Mouse (Mus musculus) liver, postnatal 0 days (tissue): ENCODE measurements at regions not wholly inside any gene's neighbourhood (a gene's known extent, or its start where the extent isn't known, plus 50 kb on each side); places are given as distances from the start of the nearest gene placed in this dataset.

ENCODE experiments used
- ATAC-seq: fragments of 200-750 bp; cut with Nextera tagmentation; 2 replicates; pipeline ENCODE4 v1.8.0; 2017; ENCODE audit warnings: mild to moderate bottlenecking, moderate library complexity
- DNase-seq: peaks from one replicate; pipeline ENCODE4 v3.0.0-alpha.2; 2016
- H3K27ac ChIP-seq: fragments of 300-500 bp; sonication (generic); 2 replicates; pipeline ENCODE4 v1.5.1; 2014; ENCODE audit warnings: antibody characterized with exemption, moderate library complexity, mild to moderate bottlenecking, low read depth
- H3K27me3 ChIP-seq: fragments of 300-500 bp; sonication (generic); 2 replicates; pipeline ENCODE4 v1.6.1; 2014; ENCODE audit warnings: low read length, control low read depth, mixed read lengths; ENCODE audit not compliant: insufficient read depth
- H3K36me3 ChIP-seq: fragments of 300-500 bp; sonication (generic); replicated peaks from 2 replicates; pipeline ENCODE4 v1.6.1; 2014; ENCODE audit warnings: mild to moderate bottlenecking, control low read depth, low read length, moderate library complexity, mixed read lengths; ENCODE audit not compliant: insufficient read depth
- H3K4me1 ChIP-seq: fragments of 300-500 bp; sonication (generic); 2 replicates; pipeline ENCODE4 v1.6.1; 2014; ENCODE audit warnings: antibody characterized with exemption, mild to moderate bottlenecking, control low read depth; ENCODE audit not compliant: insufficient read depth
- H3K4me2 ChIP-seq: fragments of 300-500 bp; sonication (generic); 2 replicates; pipeline ENCODE4 v1.6.1; 2014; ENCODE audit warnings: low read depth, mild to moderate bottlenecking, low read length, moderate library complexity, mixed read lengths
- H3K4me3 ChIP-seq: fragments of 300-500 bp; sonication (generic); 2 replicates; pipeline ENCODE4 v1.5.1; 2014; ENCODE audit warnings: low read depth, low read length
- H3K9ac ChIP-seq: fragments of 300-500 bp; sonication (generic); replicated peaks from 2 replicates; pipeline ENCODE4 v1.6.1; 2014; ENCODE audit warnings: mild to moderate bottlenecking, moderate library complexity
- H3K9me3 ChIP-seq: fragments of 300-500 bp; sonication (generic); 2 replicates; pipeline ENCODE4 v1.6.1; 2016; ENCODE audit warnings: mild to moderate bottlenecking, control low read depth, low read length, mixed read lengths
- CTCF ChIP-seq: sonication (generic); IDR thresholded peaks from 2 replicates; pipeline ENCODE4 v1.5.1; 2016; ENCODE audit warnings: antibody characterized with exemption, low read depth
- EP300 ChIP-seq: IDR thresholded peaks from 2 replicates; pipeline ENCODE4 v1.6.1; 2016; ENCODE audit warnings: antibody characterized with exemption, low read depth, mild to moderate bottlenecking
- WGBS: fragments of 180-500 bp; shearing (Covaris S2); extraction: QIAGEN DNeasy Blood & Tissue Kit; methylation state at CpG from one replicate; pipeline ENCODE4 v1.1.7; 2014; ENCODE audit not compliant: insufficient replicate concordance; 5-methylcytosine and 5-hydroxymethylcytosine counted together

DNA sequence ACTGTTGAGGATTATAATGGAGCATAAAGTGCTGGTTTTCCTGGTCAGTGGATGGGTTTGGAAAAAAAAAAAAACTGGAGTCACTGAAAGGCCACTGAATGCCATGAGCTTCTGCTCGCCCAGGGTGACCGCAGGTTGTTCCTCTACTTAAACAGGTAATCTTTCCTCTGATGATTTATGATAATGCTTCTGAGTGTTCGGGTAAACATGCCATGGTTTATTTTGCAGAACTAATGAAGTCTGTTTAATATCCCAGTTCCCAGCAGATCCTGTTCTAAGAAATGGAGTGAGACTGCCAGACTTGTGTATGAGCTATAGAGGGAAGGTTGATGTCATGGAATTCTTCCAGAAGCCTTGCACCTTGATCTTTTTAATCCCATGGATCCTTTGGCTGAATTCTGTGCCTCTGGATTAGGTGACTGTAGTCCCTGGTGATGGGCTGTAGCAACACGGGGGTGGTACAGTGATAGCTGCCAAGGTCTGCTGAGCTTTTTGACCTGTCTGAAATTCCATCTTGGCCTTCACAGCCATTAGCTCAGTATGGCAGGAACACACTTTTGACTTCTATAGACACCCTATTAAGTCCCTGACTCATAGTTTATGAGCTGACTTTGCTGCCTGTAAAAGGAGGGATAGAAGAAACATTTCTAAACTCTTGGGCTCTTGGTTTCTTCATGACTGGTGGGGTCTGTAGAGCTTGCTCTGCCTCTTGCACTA lies 1886.8 kb upstream of the Lrrc6 start:
- Histone ChIP-seq H3K4me3 (no peak overlapping the region), H3K9me3 (no peaks in the 10 kb centered on the region), H3K27me3 (no peaks in the 10 kb centered on the region), H3K36me3 (no peaks in the 10 kb centered on the region), H3K4me2 (no peak overlapping the region), H3K4me1 (no peaks in the 10 kb centered on the region), H3K27ac (no peak overlapping the region), H3K9ac (no peak overlapping the region)
- no peak for TF ChIP-seq EP300
- no peak for TF ChIP-seq CTCF
- 76% methylated on average over 4 of the region's 4 CpGs for WGBS
- no peak for ATAC-seq
- no peak for DNase-seq

DNA sequence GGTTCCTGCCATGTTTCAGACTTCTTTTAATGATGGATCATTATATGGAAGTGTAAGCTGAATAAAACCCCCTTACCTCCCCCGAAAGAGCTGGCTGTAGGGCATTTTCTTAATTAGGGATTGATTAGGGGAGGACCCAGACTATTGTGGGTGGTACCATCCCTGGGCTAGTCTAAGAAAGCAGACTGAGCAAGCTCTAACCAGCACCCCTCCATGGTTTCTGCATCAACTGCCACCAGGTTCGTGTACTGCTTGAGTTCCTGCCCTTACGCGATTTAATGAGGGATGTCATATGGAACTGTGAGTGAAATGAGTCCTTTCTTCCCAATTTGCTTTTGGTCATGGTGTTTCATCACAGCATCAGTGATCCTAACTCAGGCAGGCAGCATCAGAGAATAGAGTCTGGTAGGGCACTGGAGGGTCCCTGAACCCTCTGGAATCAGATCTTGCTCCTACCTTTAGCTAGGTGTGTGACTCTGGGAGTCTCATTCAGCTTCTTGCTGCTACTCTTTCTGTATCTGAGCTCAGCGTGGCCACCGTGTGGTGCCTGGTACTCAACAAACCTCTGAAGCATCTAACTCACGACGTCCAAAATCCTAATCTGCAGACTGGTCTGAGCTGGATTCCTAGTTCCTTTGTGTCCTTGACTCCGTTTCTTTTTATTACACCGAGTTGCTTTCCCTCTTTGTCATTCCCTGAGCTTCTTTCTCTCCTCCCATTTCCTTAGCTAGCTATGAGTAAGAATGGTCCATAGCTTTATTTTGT lies 1884.0 kb upstream of the Lrrc6 start:
- Histone ChIP-seq H3K27ac (no peak overlapping the region), H3K9me3 (no peaks in the 10 kb centered on the region), H3K4me1 (no peaks in the 10 kb centered on the region), H3K9ac (no peak overlapping the region), H3K36me3 (no peaks in the 10 kb centered on the region), H3K4me2 (no peak overlapping the region), H3K27me3 (no peaks in the 10 kb centered on the region), H3K4me3 (no peak overlapping the region)
- no peak for ATAC-seq
- DNase-seq, result no peak
- TF ChIP-seq CTCF (no peak), EP300 (no peak)
- WGBS, result 56% methylated on average over 10 of the region's 10 CpGs

DNA sequence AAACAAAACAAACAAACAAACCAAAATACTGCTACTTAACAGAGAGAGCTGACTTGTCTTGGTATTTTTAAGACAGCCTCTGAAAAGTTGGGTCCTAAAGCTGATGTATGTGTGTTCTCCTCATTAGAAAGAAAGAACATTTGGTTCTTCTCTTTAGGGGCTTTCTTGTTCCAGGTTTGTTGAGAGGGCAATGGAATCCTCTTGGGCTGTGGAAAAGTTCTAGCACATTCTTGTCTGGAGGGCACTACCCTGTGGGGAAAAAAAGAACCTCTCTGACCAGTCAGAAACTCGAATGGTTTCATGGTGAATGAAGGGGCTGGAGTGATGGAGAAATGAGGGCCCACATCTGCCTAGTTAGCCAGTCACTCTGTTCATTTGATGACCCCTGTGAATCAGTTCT lies 1874.5 kb upstream of the Lrrc6 start:
- Histone ChIP-seq H3K9me3 (no peaks in the 10 kb centered on the region), H3K27ac (no peak overlapping the region), H3K27me3 (no peaks in the 10 kb centered on the region), H3K9ac (no peak overlapping the region), H3K4me2 (no peak overlapping the region), H3K4me1 (no peaks in the 10 kb centered on the region), H3K36me3 (no peaks in the 10 kb centered on the region), H3K4me3 (no peak overlapping the region)
- TF ChIP-seq EP300, result no peak
- TF ChIP-seq CTCF, result no peak
- WGBS, result 25% methylated on average over 1 of the region's 1 CpGs
- ATAC-seq (no peak), DNase-seq (no peak)

GRCm38 (mm10) chr15:68366816-68367215 lies 1866.1 kb upstream of the Lrrc6 start:
- 62% methylated on average over 3 of the region's 3 CpGs for WGBS
- H3K27me3 ChIP-seq, result no peaks in the 10 kb centered on the region
- no peaks in the 10 kb centered on the region for H3K9me3 ChIP-seq
- H3K4me1 ChIP-seq, result 0 out of 2 replicates have a peak, but pooled peaks cover 3% of the 10 kb centered on the region
- DNase-seq, result no peak
- ATAC-seq, result no peak
- no peak overlapping the region for H3K4me2 ChIP-seq
- H3K27ac ChIP-seq, result peak overlapping the region; percentile 29; the same call in 1 of the 2 replicates
- no peak for TF ChIP-seq EP300
- TF ChIP-seq CTCF, result no peak
- no peak overlapping the region for H3K9ac ChIP-seq
- H3K36me3 ChIP-seq, result no peaks in the 10 kb centered on the region
- no peak overlapping the region for H3K4me3 ChIP-seq

- DNase-seq, result peak; percentile 99
- Histone ChIP-seq H3K9me3 (no peaks in the 10 kb centered on the region), H3K36me3 (no peaks in the 10 kb centered on the region), H3K9ac (peak overlapping the region; percentile 89), H3K27me3 (no peaks in the 10 kb centered on the region), H3K4me1 (peaks cover 13% of the 10 kb centered on the region), H3K4me3 (peak overlapping the region; percentile 82), H3K4me2 (peak overlapping the region; percentile 83), H3K27ac (peak overlapping the region; percentile 98)
- under 1% methylated on average over 44 of the region's 72 CpGs for WGBS
- TF ChIP-seq CTCF (0 out of 2 replicates have a peak, but pooled peaks have one; percentile 6), EP300 (peak; percentile 55; the same call in 1 of the 2 replicates)
- ATAC-seq, result peak; percentile 91
These were observed 1862.5 kb upstream of the Lrrc6 start for GRCm38 (mm10) chr15:68363058-68363735.
